Mouse (Mus musculus): ENCODE measurements around the gene Rnpep. TPM values are rescaled to one million over a fixed set of nuclear protein-coding genes. Genes with fewer than 3 reads are reported as not detected.
"Not testable (repeated sequence)": the region's sequence is repeated elsewhere in the genome, so short reads cannot be mapped to it uniquely, and the experiment has no call there.

Rnpep gene
- polyA plus RNA-seq, 2 experiments = 7.3 to 23.0 TPM

GRCm38 (mm10) chr1:135251405-135251804 lies 32.5 kb downstream of the Rnpep start:
- no peaks in the 10 kb centered on the region for H3K27me3 ChIP-seq (ENCODE audit: control insufficient read depth, insufficient read depth, low read length)
- no peak overlapping the region for H3K9ac ChIP-seq (replicated peaks)
- H3K36me3 ChIP-seq (replicated peaks; ENCODE audit: control insufficient read depth, insufficient read depth, low read depth) = no peaks in the 10 kb centered on the region
- H3K9me3 ChIP-seq (ENCODE audit: control insufficient read depth, low read length) = no peaks in the 10 kb centered on the region
- no peak overlapping the region for H3K4me2 ChIP-seq (ENCODE audit: low read depth)
- ATAC-seq (ENCODE audit: insufficient read depth) (no peak), DNase-seq (ENCODE audit: low read depth in 3 of 3, low spot score in 3 of 3) (no peak)
- H3K4me3 ChIP-seq (ENCODE audit: insufficient read depth in 1 of 2, low read depth in 2 of 2, low read length in 2 of 2) = no peak overlapping the region
- peak overlapping the region; percentile 85 for H3K27ac ChIP-seq
- WGBS (ENCODE audit: insufficient replicate concordance) = 84% methylated on average over 8 of the region's 8 CpGs
- TF ChIP-seq CTCF (IDR thresholded peaks at IDR 0.05; ENCODE audit: low read depth) (no peak), EP300 (IDR thresholded peaks at IDR 0.05; ENCODE audit: low read depth) (no peak)
- H3K4me1 ChIP-seq (replicated peaks; ENCODE audit: control insufficient read depth in 2 of 2, insufficient read depth in 2 of 2, low read length in 1 of 2) = peaks cover 32 to 37% of the 10 kb centered on the region in 2 experiments

- Histone ChIP-seq H3K4me1 (replicated peaks; ENCODE audit: control insufficient read depth in 2 of 2, insufficient read depth in 2 of 2, low read length in 1 of 2) (peaks cover 32 to 37% of the 10 kb centered on the region in 2 experiments), H3K9ac (replicated peaks) (0 out of 2 replicates have a peak overlapping the region, but pooled peaks have one; percentile 15), H3K4me2 (ENCODE audit: low read depth) (peak overlapping the region; percentile 57), H3K36me3 (replicated peaks; ENCODE audit: control insufficient read depth, insufficient read depth, low read depth) (no peaks in the 10 kb centered on the region), H3K27ac (peak overlapping the region; percentile 85), H3K9me3 (ENCODE audit: control insufficient read depth, low read length) (no peaks in the 10 kb centered on the region), H3K4me3 (ENCODE audit: insufficient read depth in 1 of 2, low read depth in 2 of 2, low read length in 2 of 2) (no peak overlapping the region), H3K27me3 (ENCODE audit: control insufficient read depth, insufficient read depth, low read length) (no peaks in the 10 kb centered on the region)
- TF ChIP-seq EP300 (IDR thresholded peaks at IDR 0.05; ENCODE audit: low read depth) = no peak
- no peak for TF ChIP-seq CTCF (IDR thresholded peaks at IDR 0.05; ENCODE audit: low read depth)
- WGBS (ENCODE audit: insufficient replicate concordance) = 12% methylated on average over 3 of the region's 3 CpGs
- ATAC-seq (ENCODE audit: insufficient read depth) = peak; percentile 99
- DNase-seq (ENCODE audit: low read depth in 3 of 3, low spot score in 3 of 3) = peak; percentile 62 to 77 (median 71)
These were observed 33.2 kb downstream of the Rnpep start for GRCm38 (mm10) chr1:135250706-135251105.

- no peak for DNase-seq (ENCODE audit: low read depth in 3 of 3, low spot score in 3 of 3)
- H3K4me3 ChIP-seq (ENCODE audit: insufficient read depth in 1 of 2, low read depth in 2 of 2, low read length in 2 of 2) = no peak overlapping the region
- no peak overlapping the region for H3K4me2 ChIP-seq (ENCODE audit: low read depth)
- no peak overlapping the region for H3K9ac ChIP-seq (replicated peaks)
- H3K4me1 ChIP-seq (replicated peaks; ENCODE audit: control insufficient read depth in 2 of 2, insufficient read depth in 2 of 2, low read length in 1 of 2) = peaks cover 32 to 43% of the 10 kb centered on the region in 2 experiments
- H3K27me3 ChIP-seq (ENCODE audit: control insufficient read depth, insufficient read depth, low read length) = no peaks in the 10 kb centered on the region
- H3K9me3 ChIP-seq (ENCODE audit: control insufficient read depth, low read length) = no peaks in the 10 kb centered on the region
- H3K27ac ChIP-seq = no peak overlapping the region
- ATAC-seq (ENCODE audit: insufficient read depth) = no peak
- H3K36me3 ChIP-seq (replicated peaks; ENCODE audit: control insufficient read depth, insufficient read depth, low read depth) = no peaks in the 10 kb centered on the region
- TF ChIP-seq EP300 (IDR thresholded peaks at IDR 0.05; ENCODE audit: low read depth) (no peak), CTCF (IDR thresholded peaks at IDR 0.05; ENCODE audit: low read depth) (no peak)
- 23% methylated on average over 15 of the region's 15 CpGs for WGBS (ENCODE audit: insufficient replicate concordance)
These were observed 35.4 kb downstream of the Rnpep start for GRCm38 (mm10) chr1:135248434-135248850.

GRCm38 (mm10) chr1:135244014-135244413 lies 39.9 kb downstream of the Rnpep start:
- no peaks in the 10 kb centered on the region for H3K27me3 ChIP-seq (ENCODE audit: control insufficient read depth, insufficient read depth, low read length)
- TF ChIP-seq CTCF (IDR thresholded peaks at IDR 0.05; ENCODE audit: low read depth) (no peak), EP300 (IDR thresholded peaks at IDR 0.05; ENCODE audit: low read depth) (peak; percentile 32)
- H3K36me3 ChIP-seq (replicated peaks; ENCODE audit: control insufficient read depth, insufficient read depth, low read depth) = no peaks in the 10 kb centered on the region
- H3K4me3 ChIP-seq (ENCODE audit: insufficient read depth in 1 of 2, low read depth in 2 of 2, low read length in 2 of 2) = no peak overlapping the region
- H3K9me3 ChIP-seq (ENCODE audit: control insufficient read depth, low read length) = no peaks in the 10 kb centered on the region
- no peak overlapping the region for H3K4me2 ChIP-seq (ENCODE audit: low read depth)
- H3K4me1 ChIP-seq (replicated peaks; ENCODE audit: control insufficient read depth in 2 of 2, insufficient read depth in 2 of 2, low read length in 1 of 2) = peaks cover 8 to 24% of the 10 kb centered on the region in 2 experiments
- 49% methylated on average over 8 of the region's 8 CpGs for WGBS (ENCODE audit: insufficient replicate concordance)
- DNase-seq (ENCODE audit: low read depth in 3 of 3, low spot score in 3 of 3) (no peak), ATAC-seq (ENCODE audit: insufficient read depth) (peak; percentile 62; the same call in 1 of the 2 replicates)
- no peak overlapping the region for H3K27ac ChIP-seq
- no peak overlapping the region for H3K9ac ChIP-seq (replicated peaks)

GRCm38 (mm10) chr1:135240206-135240605 lies 43.7 kb downstream of the Rnpep start:
- peak; percentile 17 to 42 (median 24) for DNase-seq (ENCODE audit: low read depth in 3 of 3, low spot score in 3 of 3)
- H3K9me3 ChIP-seq (ENCODE audit: control insufficient read depth, low read length); H3K36me3 ChIP-seq (replicated peaks; ENCODE audit: control insufficient read depth, insufficient read depth, low read depth); H3K27ac ChIP-seq; H3K27me3 ChIP-seq (ENCODE audit: control insufficient read depth, insufficient read depth, low read length); H3K4me2 ChIP-seq (ENCODE audit: low read depth); H3K4me3 ChIP-seq (ENCODE audit: insufficient read depth in 1 of 2, low read depth in 2 of 2, low read length in 2 of 2); H3K9ac ChIP-seq (replicated peaks): not testable (repeated sequence)
- H3K4me1 ChIP-seq (replicated peaks; ENCODE audit: control insufficient read depth in 2 of 2, insufficient read depth in 2 of 2, low read length in 1 of 2) = peaks cover 0 to 21% of the 10 kb centered on the region in 2 experiments; a peak in 3 of 4 replicates
- peak; percentile 67 for ATAC-seq (ENCODE audit: insufficient read depth)
- TF ChIP-seq EP300 (IDR thresholded peaks at IDR 0.05; ENCODE audit: low read depth) = peak; percentile 34; the same call in 1 of the 2 replicates
- WGBS (ENCODE audit: insufficient replicate concordance) = 32% methylated on average over 4 of the region's 4 CpGs
